Mouse (Mus musculus): ENCODE measurements around the gene Tead1. TPM values are rescaled to one million over a fixed set of nuclear protein-coding genes. Genes with fewer than 3 reads are reported as not detected.

The Tead1 gene
- 10 to 100 TPM; 11.8 to 12.0 TPM for total RNA-seq (2021)

DNA sequence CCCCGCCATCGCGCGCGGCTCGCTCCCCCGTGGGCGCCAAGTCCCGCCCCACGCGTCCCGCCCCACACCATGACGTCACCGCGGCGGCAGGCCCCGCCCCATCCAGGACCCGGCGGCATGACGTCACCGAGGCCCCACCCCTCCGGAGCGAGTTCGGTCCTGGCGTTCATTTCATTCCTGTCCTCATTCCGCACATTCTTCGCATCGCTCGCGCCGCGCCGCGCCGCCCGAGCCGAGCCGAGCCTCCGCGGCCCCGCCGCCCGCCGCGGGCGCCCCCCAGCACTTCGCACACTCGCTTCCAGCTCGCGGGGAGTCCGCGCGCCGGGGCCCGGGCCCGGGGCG is at the start of gene Tead1:
Gene Tead1 (plus strand): TSS at position 148 of the 342 bp plus-strand sequence.
- intact Hi-C loops (cut with DNase I): loop anchor here (5.0 to 10.0 kb wide), 2 partner anchors 207 to 284 kb away; no protein-coding TSS in a partner anchor
- DNase-seq (ENCODE audit: low spot score in 2 of 2): peak; percentile 92

DNA sequence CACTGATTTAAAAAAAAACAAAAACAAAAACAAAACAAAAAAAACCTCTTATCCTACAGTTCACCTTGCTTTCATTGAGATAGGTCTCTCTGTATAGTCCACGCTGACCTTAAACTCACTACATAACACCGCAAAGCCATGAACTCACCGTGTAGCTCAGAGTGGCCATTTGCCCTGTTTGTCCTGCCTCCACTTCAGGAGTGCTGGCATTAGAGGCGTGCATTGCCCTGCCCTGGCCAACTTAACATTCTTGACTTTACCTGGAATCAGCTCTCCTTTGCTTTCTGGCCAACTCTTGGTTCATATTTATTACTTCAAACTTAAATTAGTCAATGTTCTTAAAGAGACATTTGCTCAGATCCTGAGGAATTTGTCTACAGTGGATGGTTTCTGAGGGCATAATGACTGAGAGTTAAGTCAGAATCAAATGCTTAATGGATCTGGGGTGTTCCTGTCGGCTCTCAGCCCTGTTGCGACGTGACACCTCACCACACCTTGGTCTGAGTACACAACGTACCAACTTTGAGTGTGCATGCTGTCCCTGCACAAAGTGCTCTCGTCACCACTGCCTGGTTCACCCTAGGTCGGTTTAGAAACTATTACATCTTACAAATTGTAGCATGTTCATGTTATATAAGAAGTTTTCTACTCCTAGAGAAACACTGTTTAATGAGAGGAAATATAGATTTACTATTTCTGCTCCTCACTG is 44.5 kb upstream of the Tead1 start:
- intact Hi-C loops (cut with DNase I): no loop called here
- DNase-seq (ENCODE audit: low spot score in 2 of 2): no peak

DNA sequence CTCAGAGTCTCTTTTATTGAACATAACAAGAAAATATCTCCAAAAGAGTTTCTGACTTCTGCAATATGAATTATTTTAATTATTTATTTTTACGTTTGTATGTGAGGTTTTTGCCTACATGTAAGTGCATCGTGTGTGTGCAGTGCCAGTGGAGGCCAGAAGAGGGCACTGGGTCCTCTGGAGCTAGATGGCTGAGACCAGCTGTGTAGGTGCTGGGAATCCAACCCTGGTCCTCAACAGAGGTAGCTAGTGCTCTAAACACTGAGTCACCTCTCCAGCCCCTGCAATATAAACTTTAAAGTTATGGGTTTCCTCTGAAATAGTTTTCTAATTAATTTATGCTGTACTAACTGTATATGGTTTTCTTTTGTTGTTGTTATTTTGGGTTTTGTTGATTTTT is 43.2 kb upstream of the Tead1 start:
- intact Hi-C loops (cut with DNase I): no loop called here
- DNase-seq (ENCODE audit: low spot score in 2 of 2): no peak

DNA sequence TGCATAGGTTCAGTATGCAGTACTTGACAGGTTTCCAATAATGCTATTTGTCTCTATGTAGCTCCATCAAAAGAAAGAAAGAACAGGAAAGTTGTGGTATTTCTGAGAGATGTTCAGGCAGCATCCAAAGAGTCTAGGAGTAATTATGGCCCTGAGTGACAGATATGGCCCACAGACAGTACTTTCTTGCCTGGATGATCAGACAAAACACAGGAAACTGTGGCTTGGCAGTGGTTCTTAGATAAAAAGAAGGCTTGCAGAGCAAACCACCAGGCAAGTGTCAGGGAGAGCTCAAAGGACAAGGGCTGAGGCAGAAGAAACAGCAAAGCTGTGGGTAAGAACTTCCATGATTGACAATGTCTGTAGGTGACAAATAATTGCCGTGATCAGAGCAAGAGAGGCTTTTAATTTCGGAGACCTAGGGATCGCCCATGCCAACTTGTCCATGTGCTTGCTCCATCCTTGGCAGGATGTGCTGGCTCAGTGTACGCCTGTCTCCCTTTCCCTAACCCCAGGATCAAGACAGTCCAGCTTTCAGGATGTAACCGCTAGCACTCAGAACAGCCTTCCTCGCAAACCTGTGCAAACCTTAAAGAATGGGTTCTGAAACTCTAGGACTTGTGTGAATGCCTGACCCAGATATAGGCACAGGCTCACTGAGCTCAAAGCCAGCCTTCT is 35.1 kb upstream of the Tead1 start:
- intact Hi-C loops (cut with DNase I): no loop called here
- DNase-seq (ENCODE audit: low spot score in 2 of 2): no peak

DNA sequence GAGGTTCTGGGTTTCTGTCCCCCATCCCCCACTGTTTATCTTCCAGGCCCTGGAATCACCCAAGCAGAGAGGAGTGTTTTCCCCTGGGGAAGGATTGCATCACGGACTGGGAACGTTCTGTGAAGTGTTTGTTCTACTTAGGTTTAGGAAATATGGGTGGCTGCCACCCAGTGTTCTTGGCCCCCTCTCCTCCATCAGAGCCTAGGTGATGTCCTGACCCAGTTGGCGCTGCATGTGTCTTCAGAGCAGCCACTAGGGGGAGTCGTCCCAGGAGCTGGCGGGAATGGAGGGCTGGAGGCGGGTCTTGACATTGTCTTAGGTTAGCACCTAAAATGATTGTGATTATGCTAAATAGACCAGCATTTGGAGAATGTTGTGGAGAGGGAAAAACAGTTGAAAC is 34.4 kb upstream of the Tead1 start:
- intact Hi-C loops (cut with DNase I): no loop called here
- DNase-seq (ENCODE audit: low spot score in 2 of 2): no peak

DNA sequence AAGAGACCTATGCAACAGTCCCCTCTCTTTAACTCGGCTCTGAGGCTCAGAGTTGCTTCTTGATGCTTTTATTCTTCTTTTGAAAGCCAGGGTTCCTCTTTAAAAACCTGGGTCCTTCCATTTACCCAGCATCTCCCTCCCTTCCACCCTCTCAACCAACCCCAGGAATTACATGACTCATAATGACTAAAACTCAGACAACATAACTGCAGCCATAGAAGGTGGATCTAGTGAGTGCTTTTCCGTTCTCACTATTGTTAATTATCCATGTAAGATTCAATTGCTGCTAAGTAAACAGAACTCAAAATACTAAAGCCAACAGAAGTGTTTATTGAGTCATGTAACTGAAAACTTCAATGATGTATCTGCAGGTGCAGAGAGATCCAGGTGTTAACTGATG is 33.4 kb upstream of the Tead1 start:
- intact Hi-C loops (cut with DNase I): no loop called here
- no peak for DNase-seq (ENCODE audit: low spot score in 2 of 2)

DNA sequence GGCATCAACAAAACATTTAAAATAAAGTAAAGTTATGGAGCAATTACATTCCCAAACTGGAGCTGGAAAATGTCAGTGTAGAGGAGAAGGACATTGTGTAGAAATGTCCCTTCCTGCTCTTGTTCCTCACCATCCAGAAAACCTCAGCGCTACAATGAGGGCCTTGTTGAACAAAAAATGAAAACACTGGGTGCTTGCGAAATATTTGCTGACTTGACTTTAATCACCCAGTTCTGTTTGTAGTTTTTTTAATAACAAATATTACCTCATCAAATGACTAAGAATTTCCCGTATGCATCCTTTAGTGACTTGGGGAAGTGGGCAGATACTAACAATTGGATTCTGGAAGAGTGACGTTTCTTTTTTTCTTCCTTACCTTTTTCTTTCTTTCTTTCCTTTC is 31.7 kb upstream of the Tead1 start:
- DNase-seq (ENCODE audit: low spot score in 2 of 2): no peak
- intact Hi-C loops (cut with DNase I): no loop called here

DNA sequence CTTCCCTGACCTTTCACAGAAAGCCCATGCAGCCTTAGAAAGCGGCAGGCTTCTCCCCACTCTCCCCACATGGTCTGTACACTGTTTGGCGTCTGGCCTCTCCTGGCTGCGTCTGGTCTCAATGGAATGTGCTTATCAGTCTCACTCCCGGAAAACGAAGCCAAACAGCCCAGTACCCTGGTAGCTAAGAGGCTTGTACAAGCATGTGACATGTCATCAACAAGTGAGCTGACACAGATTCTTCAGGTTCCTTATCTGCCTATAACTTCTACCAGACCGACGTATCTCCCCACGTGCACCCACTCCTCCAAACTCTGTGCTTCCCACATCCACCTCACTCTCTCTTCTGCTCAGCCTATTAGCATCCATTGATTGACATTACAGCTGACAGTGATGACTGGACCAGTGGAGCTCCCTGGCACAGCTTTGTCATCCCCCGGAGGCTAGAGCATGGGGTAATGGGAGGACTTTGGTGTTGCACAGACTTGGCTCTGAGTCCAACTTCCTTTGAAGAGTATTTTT is 22.9 kb upstream of the Tead1 start:
- intact Hi-C loops (cut with DNase I): loop anchor here (10.0 kb wide), 1 partner anchor 459 kb away; no protein-coding TSS in a partner anchor
- DNase-seq (ENCODE audit: low spot score in 2 of 2): no peak

DNA sequence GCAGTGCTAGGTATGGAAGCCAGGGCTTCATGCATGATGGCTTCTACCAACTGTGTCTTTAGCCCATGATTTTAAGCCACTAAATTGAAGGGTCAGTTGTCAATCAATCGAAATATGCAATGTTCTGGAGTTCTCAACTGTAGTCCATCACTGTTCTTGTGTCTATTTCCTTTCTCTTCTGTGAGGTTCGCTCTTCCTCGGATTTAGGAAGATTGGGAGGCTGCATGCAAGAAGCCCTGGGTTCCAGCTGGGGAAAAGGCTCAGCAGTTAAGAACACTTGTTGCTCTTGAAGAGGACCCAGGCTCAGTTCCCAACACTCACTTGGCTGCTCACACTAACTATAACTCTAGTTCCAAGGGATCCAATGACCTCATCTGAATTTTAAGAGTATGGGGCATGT is 20.2 kb upstream of the Tead1 start:
- DNase-seq (ENCODE audit: low spot score in 2 of 2): no peak
- intact Hi-C loops (cut with DNase I): loop anchor here (10.0 kb wide), 1 partner anchor 456 kb away; no protein-coding TSS in a partner anchor

DNA sequence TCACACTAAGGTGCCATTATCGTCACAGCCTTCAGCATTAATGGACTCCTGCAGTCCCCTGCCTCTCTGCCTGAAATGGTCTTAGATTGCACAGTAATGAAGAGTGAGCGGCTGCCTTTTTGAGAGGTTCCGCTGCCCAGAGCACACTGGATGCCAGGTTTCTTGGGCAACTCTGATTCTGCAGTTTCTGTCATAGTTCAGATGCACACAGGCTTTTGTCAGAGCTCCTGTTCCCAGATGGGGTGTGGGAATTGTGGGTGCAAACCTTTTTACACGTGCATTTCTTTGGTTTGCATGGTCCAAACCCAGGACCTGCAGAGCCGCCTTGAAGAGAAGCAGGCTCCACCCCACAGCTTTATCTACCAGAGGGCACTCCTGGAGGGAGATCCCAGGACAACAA is 19.3 kb upstream of the Tead1 start:
- no peak for DNase-seq (ENCODE audit: low spot score in 2 of 2)
- intact Hi-C loops (cut with DNase I): loop anchor here (10.0 kb wide), 1 partner anchor 455 kb away; no protein-coding TSS in a partner anchor

DNA sequence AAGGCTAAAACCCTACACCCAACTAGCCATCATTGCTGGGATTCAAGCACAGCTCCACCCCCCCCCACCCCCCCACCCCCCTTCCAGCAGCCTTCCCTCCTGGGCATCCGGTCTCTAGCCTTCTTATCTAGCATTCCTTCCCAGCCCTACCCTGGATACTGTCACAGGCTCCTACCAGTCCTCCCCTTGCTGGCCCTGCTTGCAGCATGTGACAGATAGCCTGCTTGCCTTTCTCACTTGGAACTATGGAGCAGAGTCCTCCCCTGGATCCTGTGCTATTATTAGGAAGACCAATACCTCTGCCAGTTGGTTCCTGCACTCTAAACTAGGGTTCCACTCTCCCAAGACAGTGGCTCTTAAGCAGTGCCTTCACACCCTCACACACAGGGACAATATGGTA is 18.8 kb upstream of the Tead1 start:
- no peak for DNase-seq (ENCODE audit: low spot score in 2 of 2)
- intact Hi-C loops (cut with DNase I): no loop called here

DNA sequence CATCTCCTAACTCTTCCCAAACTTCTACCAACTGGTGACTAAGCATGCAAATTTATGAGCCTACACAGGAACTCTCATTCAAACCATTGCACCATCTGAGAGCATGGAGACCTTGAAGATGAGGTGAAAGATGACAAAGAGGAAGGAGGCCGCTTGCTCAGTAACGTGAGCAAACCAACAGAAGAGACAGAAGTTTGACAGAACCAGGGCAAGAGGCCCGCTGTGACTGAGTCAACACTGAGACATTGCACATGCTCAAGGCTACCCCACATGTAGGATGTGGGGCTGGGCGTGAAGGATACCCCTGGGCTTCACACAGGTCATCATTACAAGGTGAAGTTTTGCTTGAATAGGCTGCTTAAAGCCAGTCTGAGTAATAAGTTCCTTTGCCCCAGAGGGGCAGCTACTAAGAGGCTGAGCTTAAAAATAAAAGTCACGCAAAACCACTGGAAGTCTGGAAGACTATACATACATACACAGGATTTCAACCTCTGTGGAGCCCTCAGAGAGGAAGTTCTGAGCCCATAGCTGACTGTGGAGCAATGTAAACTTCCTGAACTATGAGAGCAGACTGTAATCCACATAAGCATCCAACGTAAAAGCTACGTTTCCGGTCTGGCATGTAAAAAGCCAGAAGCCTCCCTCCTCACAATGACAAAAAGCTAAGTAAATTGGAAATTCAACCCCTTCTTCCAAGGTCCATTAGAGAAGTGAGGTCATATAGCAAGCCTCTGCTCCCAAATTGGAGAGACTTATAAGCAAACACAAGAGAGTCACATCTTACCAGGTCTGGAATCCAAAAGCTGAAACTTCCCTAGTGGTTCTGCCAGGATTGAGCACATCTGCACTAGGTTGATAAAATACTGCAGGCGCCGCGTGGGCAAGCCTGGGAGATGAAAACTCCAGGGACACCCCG is 16.5 kb upstream of the Tead1 start:
- intact Hi-C loops (cut with DNase I): loop anchor here (2.0 kb wide), 1 partner anchor 36 kb away; no protein-coding TSS in a partner anchor

DNA sequence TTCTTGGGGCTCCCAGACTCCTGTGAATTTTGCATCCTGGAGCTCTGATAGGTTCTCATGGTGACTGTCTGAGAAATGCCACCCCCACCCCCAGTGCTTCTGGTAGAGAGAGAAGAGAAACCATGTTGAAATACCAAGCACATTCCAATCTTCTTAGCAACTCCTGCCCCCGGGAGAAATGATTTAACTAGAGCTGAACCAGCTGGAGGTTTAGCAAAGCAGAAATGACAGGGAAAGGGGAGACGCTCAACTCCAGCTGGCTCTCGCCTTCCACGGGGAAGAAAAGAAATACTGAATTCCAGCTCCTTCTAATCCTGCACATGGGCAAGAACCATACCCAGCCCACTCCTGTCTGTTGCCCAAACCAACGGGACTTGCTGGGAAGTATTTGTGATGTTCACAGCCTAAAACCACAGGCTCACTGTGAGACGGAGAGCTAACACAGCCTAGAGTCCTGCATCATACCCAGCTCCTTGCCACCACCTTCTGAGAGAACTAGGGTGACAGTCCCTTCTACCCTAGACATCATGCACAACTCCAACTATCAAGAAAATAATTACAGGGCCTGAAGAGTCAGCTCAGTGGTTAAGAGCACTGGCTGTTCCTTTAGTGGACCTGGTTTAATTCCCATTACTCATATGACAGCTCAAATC is 15.7 kb upstream of the Tead1 start:
- DNase-seq (ENCODE audit: low spot score in 2 of 2): peak; percentile 47 to 83
- intact Hi-C loops (cut with DNase I): loop anchor here (2.0 kb wide), 1 partner anchor 37 kb away; no protein-coding TSS in a partner anchor

More for the DNA sequence above, 16.5 kb upstream of the Tead1 start:
- no peak for DNase-seq (ENCODE audit: low spot score in 2 of 2)

DNA sequence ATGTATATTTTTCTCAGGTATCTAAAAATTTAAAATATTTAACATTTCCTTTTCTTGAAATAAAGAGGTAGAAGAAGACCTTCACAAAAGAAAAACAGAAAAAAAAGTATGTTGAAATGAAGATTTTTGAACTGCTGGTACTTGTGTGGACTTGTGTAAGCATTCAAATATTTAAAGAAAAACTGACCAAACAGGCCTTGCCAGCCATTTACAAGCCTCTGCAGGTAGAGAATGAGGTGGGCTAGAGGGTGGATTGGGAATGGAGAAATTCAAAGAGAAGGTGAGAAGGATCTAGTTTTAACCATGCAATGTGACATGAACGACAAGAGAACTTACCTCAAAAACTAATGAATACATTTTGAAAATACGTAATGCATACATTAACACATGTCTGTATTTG is 9.1 kb upstream of the Tead1 start:
- intact Hi-C loops (cut with DNase I): loop anchor here (10.0 kb wide), 1 partner anchor 275 kb away; no protein-coding TSS in a partner anchor
- DNase-seq (ENCODE audit: low spot score in 2 of 2): no peak

DNA sequence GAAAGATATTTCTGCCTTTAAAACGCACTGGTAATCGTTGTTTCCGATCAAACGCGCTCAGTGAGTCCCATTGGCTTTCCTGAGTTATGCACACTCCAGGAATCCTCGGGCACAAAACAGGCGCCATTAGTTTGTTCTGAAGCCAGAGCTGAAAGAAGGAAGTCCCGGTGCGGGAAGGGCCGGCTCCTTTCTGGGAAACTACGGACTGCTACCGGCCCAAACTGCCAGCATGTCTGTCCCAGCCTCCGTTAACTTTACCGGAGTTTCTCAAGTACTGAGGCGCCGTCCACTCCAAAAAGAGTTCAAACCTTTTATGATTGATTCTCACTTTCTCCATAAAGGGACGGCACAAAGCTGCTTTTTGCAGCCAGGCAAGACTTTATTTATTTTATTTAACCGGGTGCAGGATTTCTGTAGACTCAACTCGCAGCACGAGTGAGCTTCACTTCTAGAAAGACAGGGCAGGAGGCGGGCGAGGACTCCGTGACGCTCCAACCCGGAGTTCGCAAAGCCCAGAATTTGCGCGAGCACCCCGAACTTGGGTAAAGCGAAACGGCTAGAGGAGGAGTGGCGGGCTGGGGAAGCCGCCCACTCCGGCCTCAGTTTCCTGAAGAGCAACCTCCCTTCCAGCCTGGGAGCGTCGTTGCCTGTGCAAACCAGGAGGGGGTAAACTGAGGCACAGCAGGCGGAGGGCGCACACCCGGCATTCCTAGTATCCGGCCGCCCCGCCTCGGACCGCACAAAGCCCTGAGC is 524 bp upstream of the Tead1 start:
- intact Hi-C loops (cut with DNase I): loop anchor here (5.0 to 10.0 kb wide), 2 partner anchors 206 to 284 kb away; no protein-coding TSS in a partner anchor
- peak; percentile 21 to 37 for DNase-seq (ENCODE audit: low spot score in 2 of 2)

DNA sequence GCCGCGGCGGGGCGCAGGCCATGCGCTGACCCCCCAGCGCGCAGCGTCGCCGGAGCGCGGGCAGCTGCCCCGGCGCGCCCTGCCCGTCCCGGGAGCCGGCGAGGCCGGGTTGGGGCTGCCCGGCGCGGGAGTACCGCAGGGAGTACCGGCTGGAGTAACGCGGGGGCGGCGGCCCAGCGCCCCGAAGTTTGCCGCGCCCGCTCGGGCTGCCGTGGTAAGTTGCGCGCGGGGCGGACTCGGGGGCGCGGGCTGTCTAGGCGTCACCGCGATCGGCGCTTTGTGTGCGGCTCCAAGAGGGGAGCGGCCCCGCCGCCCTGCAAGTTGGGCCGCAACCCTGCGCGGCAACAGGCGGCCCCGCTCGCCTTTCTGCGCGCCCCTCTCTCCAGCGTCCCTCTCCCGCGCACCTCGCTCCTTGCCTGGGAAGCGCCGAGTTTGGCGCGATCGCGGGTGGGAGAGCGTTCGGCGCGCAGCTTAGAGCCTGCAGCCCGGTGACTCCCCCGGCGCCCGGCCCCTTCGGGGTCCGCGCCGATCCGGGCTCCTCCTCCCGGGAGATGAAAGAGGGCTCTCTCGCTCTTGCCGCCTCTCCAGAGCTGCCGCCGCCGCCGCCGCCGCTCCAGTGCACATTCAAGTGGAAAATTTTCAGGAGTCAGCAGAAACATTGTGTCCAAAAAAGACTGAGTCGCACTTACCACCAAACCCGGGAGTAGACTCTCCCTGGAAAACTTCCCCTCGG is 561 bp downstream of the Tead1 start:
- DNase-seq (ENCODE audit: low spot score in 2 of 2): peak; percentile 45 to 62
- intact Hi-C loops (cut with DNase I): loop anchor here (5.0 to 10.0 kb wide), 3 partner anchors 188 to 285 kb away; no protein-coding TSS in a partner anchor

DNA sequence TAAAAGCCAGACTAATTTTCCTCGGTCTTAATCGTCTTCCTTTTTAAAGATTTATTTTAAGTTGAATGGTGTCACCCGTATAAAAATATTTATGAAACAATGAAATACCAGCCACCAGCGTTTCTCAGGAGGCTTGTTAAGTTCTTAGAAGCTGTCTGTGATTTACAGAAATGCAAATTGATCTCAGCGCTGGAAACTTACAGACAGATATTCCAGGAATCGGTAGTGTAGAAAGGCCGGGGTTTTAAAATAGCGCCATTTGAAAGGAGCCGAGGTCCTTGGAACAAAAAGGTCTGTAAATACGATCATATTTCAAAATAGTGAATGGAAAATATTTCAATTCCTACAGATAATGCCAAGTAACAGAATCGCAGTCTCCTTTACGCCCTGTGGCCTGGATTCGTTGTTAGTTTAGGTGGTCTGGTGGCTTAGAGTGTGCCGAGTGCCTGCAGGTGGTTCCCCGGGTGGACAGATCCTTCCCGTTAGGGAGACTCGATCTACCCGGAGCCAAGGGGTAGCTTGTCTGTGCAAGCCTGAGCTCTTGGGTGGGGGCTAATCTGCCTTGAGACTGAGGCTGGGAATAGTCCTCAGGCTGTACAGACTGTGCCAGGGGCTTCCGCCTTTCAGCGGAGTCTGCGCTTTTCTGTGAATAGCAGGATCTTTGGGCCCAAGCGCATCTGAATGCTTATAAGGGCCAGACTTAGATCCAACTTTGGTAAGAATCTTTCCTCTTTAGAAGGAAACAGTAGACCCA is 1.6 kb downstream of the Tead1 start:
- intact Hi-C loops (cut with DNase I): loop anchor here (5.0 kb wide), 1 partner anchor 187 kb away; no protein-coding TSS in a partner anchor

More for the DNA sequence above, 1.6 kb downstream of the Tead1 start:
- DNase-seq (ENCODE audit: low spot score in 2 of 2): peak; percentile 22 to 30
